Comparison of ENCODE assay signal across 24 mouse cellular contexts in the genomic region with DNA sequence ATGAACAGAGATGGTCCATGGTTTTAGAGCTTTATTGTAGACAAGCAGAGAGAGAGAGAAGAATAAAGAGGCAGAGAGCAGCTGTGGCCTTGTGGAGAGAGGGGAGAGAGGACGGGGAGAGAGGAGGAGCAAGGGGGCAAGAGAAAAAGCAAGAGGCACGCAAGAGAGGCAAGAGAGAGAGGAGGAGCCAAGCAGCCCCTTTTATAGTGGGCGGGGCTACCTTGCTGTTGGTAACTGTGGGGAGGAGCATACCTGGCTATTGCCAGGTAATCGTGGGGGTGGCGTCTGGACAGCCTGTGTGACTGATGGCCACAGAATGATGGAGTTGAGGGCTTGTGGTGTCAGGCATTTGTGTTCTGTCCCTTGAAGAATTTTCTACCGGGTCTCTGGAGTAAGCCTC.
"Had no signal": no experiment of that assay in that cellular context is flagged by ENCODE, and none has a peak within 500 bp of the region (broad histone marks: within the 10 kb centered on the region; RNA-seq: fewer than 3 reads in every experiment).

No protein-coding gene starts in this region.

- H3K4me2 ChIP-seq: heart, embryonic 11.5 days; heart, embryonic 13.5 days; heart, embryonic 15.5 days; hindbrain, embryonic 13.5 days; hindbrain, embryonic 15.5 days; intestine, embryonic 15.5 days; limb, embryonic 12.5 days; liver, embryonic 11.5 days; liver, embryonic 13.5 days; liver, embryonic 15.5 days had no signal

- H3K9ac ChIP-seq: heart, embryonic 13.5 days; heart, embryonic 15.5 days; hindbrain, embryonic 13.5 days; hindbrain, embryonic 15.5 days; intestine, embryonic 15.5 days; limb, embryonic 12.5 days; liver, embryonic 13.5 days; liver, embryonic 15.5 days had no signal

- DNase-seq: gastrocnemius, postnatal 14 days; gastrocnemius, postnatal 36 days; heart, adult 18-20 months; kidney, adult 18-20 months; kidney, adult 8-10 months; kidney, postnatal 10 days; kidney, postnatal 36 days; layer of hippocampus, adult 9-11 months; liver; liver, embryonic 13.5 days; lung, adult 18-20 months had no signal

- H3K4me1 ChIP-seq: heart, embryonic 13.5 days; heart, embryonic 15.5 days; hindbrain, embryonic 13.5 days; hindbrain, embryonic 15.5 days; intestine, embryonic 15.5 days; limb, embryonic 10.5 days; limb, embryonic 12.5 days; liver, embryonic 13.5 days; liver, embryonic 15.5 days had no signal

- H3K9me3 ChIP-seq: heart, embryonic 13.5 days; heart, embryonic 15.5 days; hindbrain, embryonic 13.5 days; hindbrain, embryonic 15.5 days; intestine, embryonic 15.5 days; limb, embryonic 10.5 days; limb, embryonic 12.5 days; liver, embryonic 13.5 days; liver, embryonic 15.5 days had no signal

- H3K27me3 ChIP-seq: heart, embryonic 15.5 days; hindbrain, embryonic 13.5 days; hindbrain, embryonic 15.5 days; intestine, embryonic 15.5 days; limb, embryonic 12.5 days; liver, embryonic 13.5 days; liver, embryonic 15.5 days had no signal

- H3K27ac ChIP-seq: heart, embryonic 13.5 days; heart, embryonic 15.5 days; hindbrain, embryonic 13.5 days; hindbrain, embryonic 15.5 days; hindbrain, postnatal 0 days; intestine, embryonic 15.5 days; left cerebral cortex, adult 2 months; limb, embryonic 10.5 days; limb, embryonic 12.5 days; liver, embryonic 13.5 days; liver, embryonic 15.5 days had no signal

- ATAC-seq: hindbrain, postnatal 0 days; intestine, embryonic 15.5 days; intestine, postnatal 0 days had no signal

- H3K4me3 ChIP-seq: heart, embryonic 13.5 days; heart, embryonic 15.5 days; hindbrain, embryonic 13.5 days; hindbrain, embryonic 15.5 days; intestine, embryonic 15.5 days; left cerebral cortex, adult 2 months; limb, embryonic 10.5 days; limb, embryonic 12.5 days; liver, embryonic 13.5 days; liver, embryonic 15.5 days had no signal

- H3K36me3 ChIP-seq: heart, embryonic 13.5 days; heart, embryonic 15.5 days; hindbrain, embryonic 13.5 days; hindbrain, embryonic 15.5 days; intestine, embryonic 15.5 days; limb, embryonic 10.5 days; limb, embryonic 12.5 days; liver, embryonic 13.5 days; liver, embryonic 15.5 days had no signal
